Mouse (Mus musculus): ENCODE data around the gene Rab14. TPM values are rescaled to one million over a fixed set of nuclear protein-coding genes. Genes with fewer than 3 reads are reported as not detected.

Rab14 gene
- polyA plus RNA-seq, 1 experiment from 2014 or later: 255 TPM

GRCm38 (mm10) chr2:35151303-35151882 lies 49.5 kb downstream of the Rab14 start:
- Histone ChIP-seq H3K9ac (no peak overlapping the region), H3K27ac (ENCODE audit: poor library complexity, severe bottlenecking) (no peak overlapping the region), H3K4me2 (no peak overlapping the region), H3K9me3 (replicated peaks) (no peaks in the 10 kb centered on the region), H3K36me3 (peaks cover 91% of the 10 kb centered on the region), H3K4me3 (no peak overlapping the region), H3K4me1 (replicated peaks) (peaks cover 21% of the 10 kb centered on the region), H3K27me3 (replicated peaks) (no peaks in the 10 kb centered on the region)
- no peak for ATAC-seq (ENCODE audit: insufficient number of reproducible peaks, low FRiP score)
- WGBS: 92% methylated on average over 13 of the region's 13 CpGs

GRCm38 (mm10) chr2:35148806-35149205 lies 52.1 kb downstream of the Rab14 start:
- H3K36me3 ChIP-seq: peaks cover 88% of the 10 kb centered on the region

GRCm38 (mm10) chr2:35141673-35142072 lies 59.2 kb downstream of the Rab14 start:
- H3K4me3 ChIP-seq: no peak overlapping the region
- no peak overlapping the region for H3K4me2 ChIP-seq
- H3K27me3 ChIP-seq (replicated peaks): no peaks in the 10 kb centered on the region
- WGBS: 93% methylated on average over 3 of the region's 3 CpGs
- H3K4me1 ChIP-seq (replicated peaks): 0 out of 2 replicates have a peak, but pooled peaks cover 3% of the 10 kb centered on the region
- no peak overlapping the region for H3K27ac ChIP-seq (ENCODE audit: poor library complexity, severe bottlenecking)
- H3K36me3 ChIP-seq: peaks cover 85% of the 10 kb centered on the region
- ATAC-seq (ENCODE audit: insufficient number of reproducible peaks, low FRiP score): no peak
- no peaks in the 10 kb centered on the region for H3K9me3 ChIP-seq (replicated peaks)
- no peak overlapping the region for H3K9ac ChIP-seq

More at GRCm38 (mm10) chr2:35148806-35149205, 52.1 kb downstream of the Rab14 start:
- Histone ChIP-seq H3K4me3 (no peak overlapping the region), H3K4me1 (replicated peaks) (peaks cover 10% of the 10 kb centered on the region), H3K9me3 (replicated peaks) (no peaks in the 10 kb centered on the region), H3K4me2 (no peak overlapping the region), H3K27ac (ENCODE audit: poor library complexity, severe bottlenecking) (no peak overlapping the region), H3K27me3 (replicated peaks) (no peaks in the 10 kb centered on the region), H3K9ac (no peak overlapping the region)
- 87% methylated on average over 10 of the region's 10 CpGs for WGBS
- ATAC-seq (ENCODE audit: insufficient number of reproducible peaks, low FRiP score): no peak

GRCm38 (mm10) chr2:35138576-35138975 lies 62.3 kb downstream of the Rab14 start:
- ATAC-seq (ENCODE audit: insufficient number of reproducible peaks, low FRiP score): no peak
- H3K36me3 ChIP-seq: peaks cover 78% of the 10 kb centered on the region
- WGBS: 90% methylated on average over 1 of the region's 1 CpGs

GRCm38 (mm10) chr2:35133891-35134290 lies 67.0 kb downstream of the Rab14 start:
- Histone ChIP-seq H3K4me3 (no peak overlapping the region), H3K27ac (ENCODE audit: poor library complexity, severe bottlenecking) (no peak overlapping the region), H3K4me2 (no peak overlapping the region), H3K9me3 (replicated peaks) (no peaks in the 10 kb centered on the region), H3K9ac (no peak overlapping the region), H3K4me1 (replicated peaks) (peaks cover 15% of the 10 kb centered on the region), H3K27me3 (replicated peaks) (no peaks in the 10 kb centered on the region), H3K36me3 (peaks cover 37% of the 10 kb centered on the region)
- WGBS: 84% methylated on average over 5 of the region's 5 CpGs
- no peak for ATAC-seq (ENCODE audit: insufficient number of reproducible peaks, low FRiP score)

More at GRCm38 (mm10) chr2:35138576-35138975, 62.3 kb downstream of the Rab14 start:
- H3K4me1 ChIP-seq (replicated peaks): no peaks in the 10 kb centered on the region
- no peak overlapping the region for H3K9ac ChIP-seq
- no peak overlapping the region for H3K4me3 ChIP-seq
- no peaks in the 10 kb centered on the region for H3K9me3 ChIP-seq (replicated peaks)
- no peak overlapping the region for H3K4me2 ChIP-seq
- no peak overlapping the region for H3K27ac ChIP-seq (ENCODE audit: poor library complexity, severe bottlenecking)
- H3K27me3 ChIP-seq (replicated peaks): no peaks in the 10 kb centered on the region

GRCm38 (mm10) chr2:35132662-35133055 lies 68.3 kb downstream of the Rab14 start:
- H3K36me3 ChIP-seq: peaks cover 26% of the 10 kb centered on the region
- no peaks in the 10 kb centered on the region for H3K9me3 ChIP-seq (replicated peaks)
- peak overlapping the region; percentile 84 for H3K4me2 ChIP-seq
- 16% methylated on average over 5 of the region's 5 CpGs for WGBS
- H3K27me3 ChIP-seq (replicated peaks): no peaks in the 10 kb centered on the region
- peak overlapping the region; percentile 80 for H3K27ac ChIP-seq (ENCODE audit: poor library complexity, severe bottlenecking)
- no peak for ATAC-seq (ENCODE audit: insufficient number of reproducible peaks, low FRiP score)
- peaks cover 15% of the 10 kb centered on the region for H3K4me1 ChIP-seq (replicated peaks)
- peak overlapping the region; percentile 53 for H3K4me3 ChIP-seq
- peak overlapping the region; percentile 73 for H3K9ac ChIP-seq

- Histone ChIP-seq H3K4me3 (peak overlapping the region; percentile 53), H3K9me3 (replicated peaks) (no peaks in the 10 kb centered on the region), H3K4me2 (peak overlapping the region; percentile 84), H3K4me1 (replicated peaks) (peaks cover 15% of the 10 kb centered on the region), H3K36me3 (peaks cover 20% of the 10 kb centered on the region; the same call in 1 of the 2 replicates), H3K27me3 (replicated peaks) (no peaks in the 10 kb centered on the region), H3K27ac (ENCODE audit: poor library complexity, severe bottlenecking) (peak overlapping the region; percentile 80), H3K9ac (peak overlapping the region; percentile 73)
- under 1% methylated on average over 21 of the region's 21 CpGs for WGBS
- peak; percentile 97 for ATAC-seq (ENCODE audit: insufficient number of reproducible peaks, low FRiP score)
Measured at GRCm38 (mm10) chr2:35131991-35132661, 68.8 kb downstream of the Rab14 start.

- Histone ChIP-seq H3K36me3 (peaks cover 16% of the 10 kb centered on the region; the same call in 1 of the 2 replicates), H3K27ac (ENCODE audit: poor library complexity, severe bottlenecking) (no peak overlapping the region), H3K4me2 (no peak overlapping the region), H3K9ac (no peak overlapping the region), H3K4me1 (replicated peaks) (peaks cover 15% of the 10 kb centered on the region), H3K27me3 (replicated peaks) (no peaks in the 10 kb centered on the region), H3K4me3 (no peak overlapping the region), H3K9me3 (replicated peaks) (no peaks in the 10 kb centered on the region)
- ATAC-seq (ENCODE audit: insufficient number of reproducible peaks, low FRiP score): no peak
Measured at GRCm38 (mm10) chr2:35131491-35131890, 69.4 kb downstream of the Rab14 start.

Other genes starting within 250 kb of the Rab14 start
- gene Traf1, start 239.3 kb downstream of the Rab14 start, polyA plus RNA-seq (2016; fragmentation: Nextera tagmentation; extraction: Ambion mirVana): 1.2 and 1.3 TPM in 2 replicates
- gene Hc, start 139.7 kb downstream of the Rab14 start, polyA plus RNA-seq (2016; fragmentation: Nextera tagmentation; extraction: Ambion mirVana): 0.17 TPM in 1 of 2 replicates, not detected in the other
- 0.31 and 0.47 TPM in 2 replicates for gene AI182371, start 99.6 kb downstream of the Rab14 start, polyA plus RNA-seq (2016; fragmentation: Nextera tagmentation; extraction: Ambion mirVana)
- 22.0 and 23.0 TPM in 2 replicates for gene Cntrl, start 91.6 kb downstream of the Rab14 start, polyA plus RNA-seq (2016; fragmentation: Nextera tagmentation; extraction: Ambion mirVana)
- 186 and 190 TPM in 2 replicates for gene Gsn, start 55.3 kb upstream of the Rab14 start, polyA plus RNA-seq (2016; fragmentation: Nextera tagmentation; extraction: Ambion mirVana)
- gene Stom, start 135.9 kb upstream of the Rab14 start, polyA plus RNA-seq (2016; fragmentation: Nextera tagmentation; extraction: Ambion mirVana): 42.2 and 42.7 TPM in 2 replicates
- not detected in 2 replicates for gene 4930568D16Rik, start 166.6 kb upstream of the Rab14 start, polyA plus RNA-seq (2016; fragmentation: Nextera tagmentation; extraction: Ambion mirVana)
- not detected in 2 replicates for gene 4930402F06Rik, start 196.1 kb upstream of the Rab14 start, polyA plus RNA-seq (2016; fragmentation: Nextera tagmentation; extraction: Ambion mirVana)

Measured in heart, embryonic 12.5 days (tissue).